Mouse (Mus musculus) leukemia stem cell, adult 10-12 weeks (primary cell): ENCODE measurements around the gene Vmn2r124. TPM values are rescaled to one million over a fixed set of nuclear protein-coding genes. Genes with fewer than 3 reads are reported as not detected.

Source experiments
- polyA plus RNA-seq: library from polyadenylated mRNA; stranded (reverse); fragments of >175 nt; gene quantifications from 2 replicates; pipeline ENCODE4 v1.2.3, GENCODE M21; 2012; ENCODE audit warnings: low replicate concordance

The Vmn2r124 gene
- not detected in 2 replicates for polyA plus RNA-seq

DNA sequence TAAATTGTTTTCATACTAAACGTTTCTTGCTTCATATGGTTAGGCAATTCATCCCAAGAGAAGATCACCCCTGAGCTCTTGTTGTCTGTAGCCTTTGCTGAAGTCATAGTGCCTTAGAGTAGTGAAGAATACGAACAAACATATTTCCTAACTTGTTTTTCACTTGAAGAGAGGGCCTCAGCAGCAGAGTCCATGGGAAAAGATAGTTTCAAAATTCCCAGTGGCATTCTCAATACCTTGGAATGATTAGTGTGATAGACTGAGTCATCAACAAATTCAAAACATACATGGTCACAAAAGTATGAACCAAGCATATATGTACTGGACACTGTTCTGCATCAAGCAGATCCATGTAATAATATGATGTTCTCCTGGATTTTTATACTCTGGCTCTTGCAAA lies at the start of gene Vmn2r124:
TSS of gene Vmn2r124 (plus strand) at position 301 of the 400 bp plus-strand sequence.

DNA sequence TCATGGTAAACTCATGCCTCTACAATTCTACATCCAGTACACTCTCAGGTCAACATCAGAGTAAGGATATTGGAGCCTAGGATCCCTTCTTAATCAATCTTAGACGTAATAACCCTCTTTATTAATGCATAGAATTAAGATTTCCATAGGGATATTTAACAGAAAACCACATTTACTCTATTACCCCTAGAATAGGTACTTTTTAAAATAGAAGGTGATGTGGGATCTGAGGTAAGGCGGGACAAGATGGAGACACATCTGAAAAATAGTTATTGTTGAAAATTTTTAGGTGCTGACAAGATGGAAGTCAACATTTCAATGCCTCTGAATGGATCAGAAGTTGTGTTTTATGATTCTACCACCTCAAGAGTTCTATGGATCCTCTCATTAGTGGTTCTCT lies 27.8 kb upstream of the Vmn2r124 start, which contains the start of gene Fpr-rs4:
TSS of gene Fpr-rs4 (plus strand) at position 301 of the 400 bp plus-strand sequence.

DNA sequence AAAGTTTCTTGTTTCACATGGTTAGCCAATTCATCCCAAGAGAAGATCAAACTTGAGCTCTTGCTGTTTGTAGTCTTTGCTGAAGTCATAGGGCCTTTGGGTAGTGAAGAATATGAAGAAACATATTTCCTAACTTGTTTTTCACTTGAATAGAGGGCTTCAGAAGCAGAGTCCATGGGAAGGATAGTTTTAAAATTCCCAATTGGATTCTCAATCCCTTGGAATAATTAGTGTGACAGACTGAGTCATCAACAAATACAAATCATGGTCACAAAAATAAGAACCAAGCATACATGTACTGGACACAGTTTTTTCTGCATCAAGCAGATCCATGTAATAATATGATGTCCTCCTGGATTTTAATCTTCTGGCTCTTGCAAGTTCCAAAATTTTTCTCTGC lies 35.5 kb downstream of the Vmn2r124 start, which contains the start of gene Vmn2r91:
TSS of gene Vmn2r91 (plus strand) at position 301 of the 400 bp plus-strand sequence.

Other genes with a start within 250 kb of the Vmn2r124 start
- 2.0 and 3.0 TPM in 2 replicates for gene Spaca6, start 222.3 kb upstream of the Vmn2r124 start, polyA plus RNA-seq
- gene Has1, start 194.2 kb upstream of the Vmn2r124 start, polyA plus RNA-seq: 0.16 TPM in 2 replicates
- gene Fpr1, start 165.5 kb upstream of the Vmn2r124 start, polyA plus RNA-seq: not detected in 2 replicates
- gene Fpr2, start 161.6 kb upstream of the Vmn2r124 start, polyA plus RNA-seq: 0.63 TPM in 1 of 2 replicates, not detected in the other
- gene Fpr3, start 161.6 kb upstream of the Vmn2r124 start, polyA plus RNA-seq: not detected in 2 replicates
- not detected in 2 replicates for gene Fpr-rs4, start 27.7 kb upstream of the Vmn2r124 start, polyA plus RNA-seq
- gene Vmn2r91, start 35.6 kb downstream of the Vmn2r124 start, polyA plus RNA-seq: not detected in 2 replicates
- 0.05 TPM in 1 of 2 replicates, not detected in the other for gene Vmn2r92, start 102.5 kb downstream of the Vmn2r124 start, polyA plus RNA-seq
- gene Vmn2r94, start 228.3 kb downstream of the Vmn2r124 start, polyA plus RNA-seq: not detected in 2 replicates
- 0.11 TPM in 1 of 2 replicates, not detected in the other for gene Vmn2r93, start 248.7 kb downstream of the Vmn2r124 start, polyA plus RNA-seq